Mouse (Mus musculus) liver (tissue): ENCODE measurements around the gene Pld3.

Experiments
- DNase-seq: peaks from one replicate; pipeline ENCODE4 v3.0.0-alpha.2; 2020; ENCODE audit warnings: mixed read lengths

The Pld3 gene

DNA sequence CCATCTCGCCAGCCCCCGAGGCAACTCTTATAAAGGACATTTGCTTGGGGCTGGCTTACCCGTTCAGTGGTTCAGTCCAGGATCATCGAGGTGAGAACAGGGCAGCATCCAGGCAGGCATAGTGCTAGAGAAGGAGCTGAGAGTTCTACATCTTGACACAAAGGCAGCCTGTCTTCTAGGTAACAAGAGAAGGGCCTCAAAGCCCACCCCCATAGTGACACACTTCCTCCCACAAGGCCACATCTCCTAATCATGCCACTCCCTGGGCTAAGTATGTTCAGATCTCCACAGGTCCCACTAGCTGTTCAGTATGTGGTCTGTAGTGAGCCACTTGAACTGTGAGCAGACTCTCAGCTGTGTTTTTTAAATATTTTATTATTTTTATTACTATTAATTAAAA, 69.2 kb downstream of the Pld3 start:
- DNase-seq = no peak
